Mouse (Mus musculus) heart, postnatal 0 days (tissue): ENCODE results near the gene Psmc3. TPM values are rescaled to one million over a fixed set of nuclear protein-coding genes. Genes with fewer than 3 reads are reported as not detected.

Experiments
- ATAC-seq: fragments of 200-750 bp; cut with Nextera tagmentation; 2 replicates; pipeline ENCODE4 v1.8.0; 2017; ENCODE audit warnings: low read depth, moderate number of reproducible peaks, moderate library complexity; ENCODE audit not compliant: insufficient read depth
- DNase-seq: peaks from one replicate; pipeline ENCODE4 v3.0.0-alpha.2; 2016; ENCODE audit warnings: low spot score
- H3K27ac ChIP-seq: fragments of 300-500 bp; sonication (generic); 2 replicates; pipeline ENCODE4 v1.5.1; 2014; ENCODE audit warnings: low read depth, mild to moderate bottlenecking
- H3K27me3 ChIP-seq: fragments of 300-500 bp; sonication (generic); 2 replicates; pipeline ENCODE4 v1.6.1; 2014; ENCODE audit warnings: low read length, mixed read lengths; ENCODE audit not compliant: control insufficient read depth, insufficient read depth
- H3K36me3 ChIP-seq: fragments of 300-500 bp; sonication (generic); replicated peaks from 2 replicates; pipeline ENCODE4 v1.6.1; 2014; ENCODE audit warnings: low read length, mixed read lengths; ENCODE audit not compliant: control insufficient read depth, insufficient read depth
- H3K4me1 ChIP-seq: fragments of 300-500 bp; sonication (generic); 2 replicates; pipeline ENCODE4 v1.6.1; 2014; ENCODE audit warnings: antibody characterized with exemption; ENCODE audit not compliant: control insufficient read depth, insufficient read depth
- H3K4me2 ChIP-seq: fragments of 300-500 bp; sonication (generic); 2 replicates; pipeline ENCODE4 v1.6.1; 2014; ENCODE audit warnings: low read depth, mild to moderate bottlenecking, low read length, moderate library complexity
- H3K4me3 ChIP-seq: fragments of 300-500 bp; sonication (generic); 2 replicates; pipeline ENCODE4 v1.5.1; 2014; ENCODE audit warnings: low read depth, low read length
- H3K9ac ChIP-seq: fragments of 300-500 bp; sonication (generic); replicated peaks from 2 replicates; pipeline ENCODE4 v1.6.1; 2014; ENCODE audit warnings: low read depth, low read length, mixed read lengths
- H3K9me3 ChIP-seq: fragments of 300-500 bp; sonication (generic); replicated peaks from 2 replicates; pipeline ENCODE4 v1.6.1; 2016; ENCODE audit warnings: low read length; ENCODE audit not compliant: control insufficient read depth
- CTCF ChIP-seq: IDR thresholded peaks from 2 replicates; pipeline ENCODE4 v1.5.1; 2016; ENCODE audit warnings: antibody characterized with exemption, control low read depth, low read depth
- EP300 ChIP-seq: IDR thresholded peaks from 2 replicates; pipeline ENCODE4 v1.6.1; 2016; ENCODE audit warnings: antibody characterized with exemption, low read depth
- WGBS: fragments of 180-500 bp; shearing (Covaris S2); extraction: QIAGEN DNeasy Blood & Tissue Kit; methylation state at CpG from one replicate; pipeline ENCODE4 v1.1.7; 2014; 5-methylcytosine and 5-hydroxymethylcytosine counted together
- polyA plus RNA-seq: library from polyadenylated mRNA; unstranded; fragments of >200 nt; fragmentation: Nextera tagmentation; extraction: Ambion mirVana; gene quantifications from 2 replicates; pipeline ENCODE4 v1.2.1, GENCODE M21; 2015
- total RNA-seq: library from RNA; depleted of rRNA; stranded (reverse); fragments of >200 nt; gene quantifications from 2 replicates; pipeline ENCODE4 v1.2.3, GENCODE M21; 2014; ENCODE audit warnings: low replicate concordance

Gene Psmc3
- total and polyA plus RNA-seq, 2 experiments from 2014 or later: 264 to 300 TPM

- H3K36me3 ChIP-seq: peaks cover 74% of the 10 kb centered on the region
- H3K4me2 ChIP-seq: no peak overlapping the region
Observed at GRCm38 (mm10) chr2:91060544-91061355, 6.9 kb downstream of the Psmc3 start.

DNA sequence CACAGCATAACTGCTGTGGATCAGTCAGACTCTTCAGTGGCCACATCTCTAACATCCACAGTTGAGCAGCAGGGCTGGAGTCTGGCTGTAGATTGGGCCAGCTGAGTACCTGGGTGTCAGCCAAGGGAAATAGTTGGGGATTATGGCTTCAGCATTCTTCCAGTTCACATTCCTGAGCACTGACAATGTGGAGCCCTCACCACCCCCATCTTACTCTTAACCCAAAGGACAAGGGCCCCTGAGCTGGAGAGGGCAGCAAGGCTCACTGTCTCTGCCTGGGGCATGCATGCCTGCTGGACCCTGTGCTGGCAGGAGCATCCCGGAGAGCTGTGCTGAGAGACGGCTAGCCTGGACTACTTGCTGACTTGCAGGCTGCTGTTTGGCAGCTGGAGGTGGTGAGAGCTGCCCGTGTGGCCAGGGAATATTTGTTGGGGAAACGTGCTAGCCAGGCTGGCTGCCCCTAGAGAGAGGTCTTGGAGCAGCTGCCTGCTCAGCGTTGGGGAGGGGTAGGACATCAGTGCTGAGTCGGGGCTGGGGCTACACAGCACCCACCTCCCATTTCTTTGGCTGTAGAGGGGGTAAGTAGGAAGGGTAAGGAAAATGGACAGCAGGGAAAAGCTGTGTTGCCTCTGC is 8.2 kb downstream of the Psmc3 start:
- Histone ChIP-seq H3K4me3 (no peak overlapping the region), H3K9ac (no peak overlapping the region), H3K27ac (peak overlapping the region; percentile 72), H3K9me3 (no peaks in the 10 kb centered on the region), H3K36me3 (peaks cover 62% of the 10 kb centered on the region), H3K27me3 (no peaks in the 10 kb centered on the region), H3K4me1 (peaks cover 12% of the 10 kb centered on the region), H3K4me2 (no peak overlapping the region)
- WGBS: 28% methylated on average over 6 of the region's 6 CpGs
- DNase-seq: peak; percentile 58
- peak; percentile 52 for ATAC-seq
- TF ChIP-seq CTCF (no peak), EP300 (no peak)

More at GRCm38 (mm10) chr2:91060544-91061355, 6.9 kb downstream of the Psmc3 start:
- no peak overlapping the region for H3K9ac ChIP-seq
- no peaks in the 10 kb centered on the region for H3K9me3 ChIP-seq
- H3K27ac ChIP-seq: peak overlapping the region; percentile 72
- H3K4me3 ChIP-seq: no peak overlapping the region
- no peak for TF ChIP-seq EP300
- TF ChIP-seq CTCF: peak; percentile 81
- ATAC-seq: peak; percentile 65
- 47% methylated on average over 10 of the region's 10 CpGs for WGBS
- peaks cover 4% of the 10 kb centered on the region for H3K4me1 ChIP-seq
- DNase-seq: peak; percentile 53
- no peaks in the 10 kb centered on the region for H3K27me3 ChIP-seq

DNA sequence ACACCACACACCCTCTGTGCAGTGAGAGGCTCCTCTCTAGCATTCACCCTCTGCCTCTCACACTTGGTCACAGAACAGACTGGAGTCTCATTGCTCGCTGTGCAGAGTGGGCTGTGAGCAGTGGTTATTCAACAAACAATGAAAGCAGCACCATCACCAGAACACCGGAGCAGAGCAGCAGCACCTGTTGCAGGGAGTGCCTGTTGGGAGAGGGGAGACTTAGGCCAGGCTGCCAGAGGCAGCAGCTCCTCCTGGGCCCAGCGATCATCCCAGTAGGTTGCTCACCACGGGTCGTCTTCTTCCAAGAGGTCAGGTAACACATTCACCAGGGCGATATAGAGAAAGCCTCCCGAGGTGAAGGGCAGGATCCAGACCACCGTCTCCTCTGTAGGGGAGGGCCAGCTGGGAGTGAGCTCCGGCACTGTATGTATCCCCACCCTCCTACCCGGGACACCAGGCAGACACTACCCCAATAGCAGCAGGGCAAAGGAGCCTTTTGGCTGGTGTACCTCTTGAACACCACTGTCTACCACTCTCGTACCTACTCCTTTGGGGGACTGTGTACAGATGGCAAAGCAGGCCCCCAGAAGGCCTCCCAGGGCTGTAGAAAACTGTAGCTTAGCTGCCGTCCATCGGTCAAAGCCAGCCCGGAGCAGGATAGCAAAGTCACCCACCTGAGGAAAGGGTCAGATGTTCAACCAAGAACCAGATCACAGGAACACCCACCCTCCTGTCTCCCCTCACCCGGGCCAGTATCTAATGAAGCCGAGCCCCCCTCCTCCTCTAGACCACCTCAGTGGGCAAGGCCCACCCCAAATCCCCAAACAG is 9.2 kb downstream of the Psmc3 start:
- Histone ChIP-seq H3K4me1 (peaks cover 17% of the 10 kb centered on the region), H3K9me3 (no peaks in the 10 kb centered on the region), H3K4me3 (no peak overlapping the region), H3K27me3 (no peaks in the 10 kb centered on the region), H3K4me2 (no peak overlapping the region), H3K9ac (no peak overlapping the region), H3K27ac (peak overlapping the region; percentile 72), H3K36me3 (peaks cover 51% of the 10 kb centered on the region)
- DNase-seq: no peak
- WGBS: 87% methylated on average over 16 of the region's 16 CpGs
- TF ChIP-seq CTCF: no peak
- no peak for TF ChIP-seq EP300
- no peak for ATAC-seq

GRCm38 (mm10) chr2:91064211-91064610 is 10.4 kb downstream of the Psmc3 start:
- ATAC-seq: no peak
- Histone ChIP-seq H3K36me3 (peaks cover 43% of the 10 kb centered on the region), H3K9me3 (no peaks in the 10 kb centered on the region), H3K9ac (no peak overlapping the region), H3K4me2 (no peak overlapping the region), H3K27ac (no peak overlapping the region), H3K4me3 (no peak overlapping the region), H3K4me1 (peaks cover 25% of the 10 kb centered on the region), H3K27me3 (no peaks in the 10 kb centered on the region)
- no peak for TF ChIP-seq EP300
- TF ChIP-seq CTCF: no peak
- no peak for DNase-seq
- WGBS: 86% methylated on average over 6 of the region's 6 CpGs

- Histone ChIP-seq H3K9me3 (no peaks in the 10 kb centered on the region), H3K4me3 (no peak overlapping the region), H3K27me3 (no peaks in the 10 kb centered on the region), H3K36me3 (peaks cover 35% of the 10 kb centered on the region), H3K27ac (peak overlapping the region; percentile 43; the same call in 1 of the 2 replicates), H3K4me2 (no peak overlapping the region), H3K4me1 (peaks cover 29% of the 10 kb centered on the region), H3K9ac (no peak overlapping the region)
- ATAC-seq: no peak
- 55% methylated on average over 3 of the region's 3 CpGs for WGBS
- no peak for DNase-seq
- TF ChIP-seq EP300: no peak
- TF ChIP-seq CTCF: peak; percentile 60
Observed at GRCm38 (mm10) chr2:91065544-91065943, 11.7 kb downstream of the Psmc3 start.
